Mouse (Mus musculus): ENCODE measurements around the gene Rdh19.
"Not testable (repeated sequence)": the region's sequence is repeated elsewhere in the genome, so short reads cannot be mapped to it uniquely, and the experiment has no call there.

The Rdh19 gene

DNA sequence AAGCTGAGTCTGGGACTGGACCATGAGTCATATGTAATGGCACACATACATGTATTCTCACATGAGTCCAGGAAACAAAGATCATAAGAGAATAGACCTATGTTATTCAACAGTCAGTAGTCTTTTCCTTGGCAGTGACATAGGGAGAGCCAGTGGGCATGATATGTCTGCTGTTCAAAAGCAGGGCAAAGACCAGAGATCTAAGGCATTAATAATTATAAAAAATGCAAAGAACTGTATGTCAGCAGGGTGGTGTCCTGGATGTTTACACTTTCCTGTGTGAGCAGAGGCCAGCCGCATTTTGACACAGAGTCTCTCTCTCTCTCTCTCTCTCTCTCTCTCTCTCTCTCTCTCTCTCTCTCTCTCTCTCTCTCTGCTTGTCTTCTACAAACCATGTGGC is at the start of gene Rdh19:
Gene Rdh19, plus strand, starts transcription at position 301 of the 400 bp plus-strand sequence.
- no peak for DNase-seq (ENCODE audit: low read depth in 2 of 2, low spot score in 2 of 2)

DNA sequence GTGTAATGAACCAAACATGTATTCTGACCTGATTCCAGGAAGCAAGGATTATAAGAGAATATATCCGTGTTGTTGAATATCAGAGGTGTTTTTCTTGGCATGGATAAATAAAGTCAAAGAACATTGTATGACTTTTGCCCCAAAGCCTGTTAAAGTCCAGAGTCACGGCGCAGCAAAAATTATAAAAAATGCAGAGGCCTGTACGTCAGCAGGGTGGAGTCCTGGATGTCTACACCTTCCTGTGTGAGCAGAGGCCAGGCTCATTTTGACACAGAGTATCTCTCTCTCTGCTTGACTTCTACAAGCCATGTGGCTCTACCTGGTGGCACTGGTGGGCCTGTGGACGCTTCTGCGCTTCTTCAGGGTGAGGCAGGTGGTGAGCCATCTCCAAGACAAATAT is 48.8 kb upstream of the Rdh19 start, which contains the start of gene Rdh16:
Gene Rdh16, plus strand, starts transcription at position 262 of the 400 bp plus-strand sequence.
- DNase-seq (ENCODE audit: low read depth in 2 of 2, low spot score in 2 of 2) = no peak

DNA sequence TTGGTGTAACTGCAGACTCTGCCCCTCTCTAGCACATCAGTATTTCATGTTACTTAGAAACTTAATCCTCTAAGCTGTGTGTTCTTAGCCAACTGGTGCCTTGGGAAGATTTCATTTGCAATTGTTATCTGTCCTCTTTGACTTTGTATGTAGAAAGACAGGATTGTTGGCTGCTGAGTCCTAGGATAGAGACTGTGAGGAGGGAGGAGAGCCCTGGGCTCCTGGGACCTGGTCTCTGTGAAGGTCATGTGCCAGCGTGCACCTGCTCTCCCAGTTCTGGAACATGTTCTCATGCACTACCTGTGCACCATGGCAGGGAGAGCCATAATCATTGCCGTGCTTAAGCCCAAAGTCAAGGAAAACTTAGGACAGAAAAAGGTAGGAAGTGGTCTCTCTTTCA is 48.1 kb upstream of the Rdh19 start:
- no peak for DNase-seq (ENCODE audit: low read depth in 2 of 2, low spot score in 2 of 2)

DNA sequence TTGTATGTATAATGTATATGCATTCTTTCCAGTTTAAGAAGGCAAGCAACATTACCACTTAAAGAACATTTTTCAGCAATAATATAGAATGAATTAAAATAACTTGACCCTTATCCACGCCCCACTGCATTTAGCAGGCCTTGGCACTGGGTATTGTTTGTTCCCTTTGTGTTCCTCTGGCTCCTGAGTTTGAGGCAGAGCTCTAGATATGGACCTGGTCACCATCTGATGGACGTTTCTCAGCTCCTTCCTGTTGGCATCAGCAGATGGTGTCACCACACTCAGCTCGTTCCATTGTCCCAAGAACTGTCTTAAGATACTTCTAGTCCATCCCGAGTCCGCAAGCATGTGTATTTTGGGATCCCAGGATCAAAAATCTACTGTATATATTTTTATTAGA is 47.5 kb upstream of the Rdh19 start:
- no peak for DNase-seq (ENCODE audit: low read depth in 2 of 2, low spot score in 2 of 2)

DNA sequence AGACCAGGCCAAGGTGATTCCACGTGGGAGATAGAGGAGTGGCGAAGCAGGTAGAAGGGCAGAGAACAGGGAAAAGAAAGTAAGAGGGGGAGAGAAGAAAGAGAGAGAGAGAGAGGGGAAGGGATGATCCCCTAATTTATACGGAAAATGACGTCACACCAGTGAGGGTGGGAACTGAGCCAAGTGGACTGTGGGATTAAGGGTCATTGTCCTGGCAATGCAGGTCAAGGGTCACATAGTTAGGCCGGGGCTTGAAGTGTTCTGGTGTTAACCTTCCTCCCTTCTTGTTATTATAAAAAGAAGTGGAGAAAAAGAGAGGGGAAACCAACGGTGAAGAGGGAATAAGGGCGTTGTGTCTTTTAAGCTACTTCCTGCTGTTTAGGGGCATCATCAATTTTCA is 45.3 kb upstream of the Rdh19 start:
- DNase-seq (ENCODE audit: low read depth in 2 of 2, low spot score in 2 of 2) = no peak

DNA sequence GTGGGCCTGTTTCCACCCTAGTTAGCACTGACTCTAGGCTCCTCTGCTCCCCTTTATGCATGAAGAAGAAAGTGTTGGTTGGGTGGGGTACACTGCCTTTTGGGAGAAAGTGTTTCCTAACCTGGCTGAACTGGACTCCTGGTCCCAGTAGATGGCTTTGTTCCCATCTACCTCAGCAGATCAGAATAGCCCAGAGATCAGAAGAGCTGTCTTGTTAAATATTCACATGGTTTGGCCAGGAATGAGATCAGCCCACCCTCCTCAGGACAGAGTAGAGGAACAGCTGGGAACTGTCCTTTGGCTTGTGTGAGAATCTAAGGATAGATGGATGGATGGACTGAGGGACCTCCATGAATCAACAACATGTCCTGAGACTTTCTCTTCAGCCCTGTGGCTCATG is 33.8 kb upstream of the Rdh19 start:
- DNase-seq (ENCODE audit: low read depth in 2 of 2, low spot score in 2 of 2) = no peak

DNA sequence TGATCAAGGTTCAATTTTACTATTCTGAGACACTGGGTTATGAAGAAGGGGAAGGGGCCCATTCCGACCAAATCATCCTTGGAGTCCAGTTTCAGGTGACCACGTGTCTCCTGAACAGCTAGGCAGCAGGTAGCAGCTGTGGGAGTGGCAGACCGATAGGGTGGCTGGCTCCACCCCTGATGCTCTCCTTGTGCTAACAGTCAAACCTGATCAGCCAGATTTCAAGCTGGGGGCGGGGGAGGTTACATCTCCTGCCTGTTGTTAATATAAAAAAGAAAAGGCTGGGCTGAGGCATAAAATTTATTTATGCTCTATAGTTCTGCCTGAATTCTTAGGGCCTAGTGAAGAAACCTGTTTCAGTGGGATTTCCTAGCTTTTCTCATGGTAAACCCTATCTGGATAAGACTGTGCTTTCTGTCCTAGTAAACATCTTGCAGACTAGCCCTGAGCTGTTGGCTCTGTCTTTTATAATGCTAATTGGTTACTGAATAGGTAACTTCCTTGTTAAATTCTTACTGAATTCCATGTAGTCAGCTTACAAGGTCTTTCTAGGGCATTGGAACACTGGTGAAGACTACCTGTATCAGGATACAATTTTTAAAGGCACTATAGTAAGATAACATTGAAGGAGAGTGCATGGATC is 32.3 kb upstream of the Rdh19 start:
- not testable (repeated sequence) for DNase-seq (ENCODE audit: low read depth in 2 of 2, low spot score in 2 of 2)

DNA sequence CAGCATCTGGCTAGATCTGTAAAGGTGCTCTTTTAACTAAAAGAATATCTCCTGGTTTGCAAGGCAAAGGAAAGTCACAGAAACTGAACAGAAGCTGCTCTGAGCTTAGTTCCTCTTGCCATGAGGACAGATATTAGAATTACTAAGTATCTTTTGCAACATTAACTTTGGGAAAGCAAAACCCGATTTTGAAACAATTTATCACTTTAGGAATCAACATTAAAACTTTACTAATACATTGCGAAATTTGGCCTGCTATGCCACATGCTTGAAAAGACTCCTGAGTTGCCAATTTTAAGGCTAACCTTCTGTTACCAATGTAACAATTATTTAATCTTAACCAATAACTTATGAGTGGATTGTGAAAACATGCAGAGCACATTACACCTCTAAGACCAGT is 27.9 kb upstream of the Rdh19 start:
- DNase-seq (ENCODE audit: low read depth in 2 of 2, low spot score in 2 of 2) = not testable (repeated sequence)

DNA sequence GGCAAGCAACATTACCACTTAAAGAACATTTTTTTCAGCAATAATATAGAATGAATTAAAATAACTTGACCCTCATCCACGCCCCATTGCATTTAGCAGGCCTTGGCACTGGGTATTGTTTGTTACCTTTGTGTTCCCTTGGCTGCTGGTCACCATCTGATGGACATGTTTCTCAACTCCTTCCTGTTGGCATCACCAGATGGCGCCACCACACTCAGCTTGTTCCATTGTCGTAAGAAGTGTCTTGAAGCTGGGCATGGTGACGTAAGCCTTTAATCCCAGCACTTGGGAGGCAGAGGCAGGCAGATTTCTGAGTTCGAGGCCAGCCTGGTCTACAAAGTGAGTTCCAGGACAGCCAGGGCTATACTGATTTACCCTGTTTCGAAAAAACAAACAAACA is 24.3 kb upstream of the Rdh19 start:
- no peak for DNase-seq (ENCODE audit: low read depth in 2 of 2, low spot score in 2 of 2)

DNA sequence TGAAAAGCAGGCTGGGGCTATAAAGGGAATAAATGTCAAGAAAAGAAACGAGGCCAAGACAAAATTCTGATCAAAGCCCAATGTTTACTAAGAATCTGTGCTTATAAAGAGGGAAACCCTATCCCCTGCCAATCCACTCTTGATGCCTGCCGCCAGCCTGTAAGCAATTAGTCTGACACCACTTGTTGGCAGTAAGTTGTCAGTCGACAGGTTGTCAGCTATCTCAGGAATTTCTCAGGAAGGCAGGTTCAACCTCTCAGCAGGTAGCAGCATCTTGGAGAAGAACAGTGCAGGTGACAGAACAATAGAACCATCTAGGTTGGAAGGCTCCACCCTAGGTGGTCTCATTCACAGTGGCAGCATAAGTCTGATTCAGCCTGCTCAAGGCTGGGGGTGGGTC is 20.6 kb upstream of the Rdh19 start:
- DNase-seq (ENCODE audit: low read depth in 2 of 2, low spot score in 2 of 2) = no peak

DNA sequence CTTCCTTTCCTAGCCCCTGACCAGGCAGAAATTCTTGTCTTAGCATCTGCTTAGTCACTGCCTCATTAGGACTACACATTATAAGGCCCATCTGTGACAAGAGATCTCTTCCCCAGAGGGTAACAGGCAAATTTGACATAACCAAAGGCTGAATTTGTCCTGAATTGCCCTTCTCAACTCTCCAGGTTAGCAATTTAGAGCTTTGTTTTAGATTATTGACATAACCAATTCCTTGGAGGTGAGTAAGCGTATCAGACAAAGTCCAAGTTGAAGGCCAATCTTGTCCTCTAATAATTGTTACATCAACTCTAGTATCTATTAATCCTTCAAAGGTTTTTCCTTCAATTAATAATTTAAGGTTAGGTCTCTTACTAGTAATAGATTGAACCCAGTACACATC is 15.5 kb upstream of the Rdh19 start:
- not testable (repeated sequence) for DNase-seq (ENCODE audit: low read depth in 2 of 2, low spot score in 2 of 2)

DNA sequence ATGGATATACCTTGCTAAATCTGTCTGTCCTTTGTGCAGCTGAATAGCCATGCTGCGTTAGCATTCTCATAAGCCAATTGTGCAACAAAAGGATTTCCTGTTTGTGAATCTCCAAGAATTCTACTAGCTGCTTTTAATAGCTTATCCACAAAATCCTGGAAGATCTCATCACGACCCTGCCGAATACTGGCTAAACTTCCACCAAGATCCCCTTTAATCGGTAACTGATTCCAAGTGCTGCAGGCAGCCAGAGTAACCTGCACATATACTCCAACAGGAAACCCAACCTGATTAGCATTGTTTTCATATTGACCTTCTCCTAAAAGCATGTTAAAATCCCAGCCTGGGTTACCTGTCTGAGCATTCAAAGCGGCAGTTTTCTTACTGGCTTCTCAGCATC is 14.4 kb upstream of the Rdh19 start:
- DNase-seq (ENCODE audit: low read depth in 2 of 2, low spot score in 2 of 2) = no peak

DNA sequence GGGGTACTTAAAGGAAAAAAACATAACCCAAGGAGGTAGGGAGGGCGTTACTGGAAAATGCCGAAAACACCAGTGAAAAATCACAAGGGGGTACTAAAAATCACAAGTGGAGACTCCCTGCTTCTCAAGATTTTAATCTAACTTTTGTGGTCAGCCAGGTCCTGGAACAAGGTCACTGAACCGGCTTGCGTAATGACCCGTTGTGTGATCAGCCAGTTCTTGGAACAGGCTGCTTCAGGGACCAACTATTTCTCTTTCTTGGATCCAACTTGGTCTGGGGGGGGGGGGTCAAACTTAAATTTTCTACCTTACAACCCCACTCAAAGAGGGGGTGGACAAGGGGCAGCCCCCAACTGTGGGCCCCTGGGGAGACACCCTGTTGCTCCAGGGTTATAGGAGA is 11.9 kb upstream of the Rdh19 start:
- DNase-seq (ENCODE audit: low read depth in 2 of 2, low spot score in 2 of 2) = not testable (repeated sequence)

DNA sequence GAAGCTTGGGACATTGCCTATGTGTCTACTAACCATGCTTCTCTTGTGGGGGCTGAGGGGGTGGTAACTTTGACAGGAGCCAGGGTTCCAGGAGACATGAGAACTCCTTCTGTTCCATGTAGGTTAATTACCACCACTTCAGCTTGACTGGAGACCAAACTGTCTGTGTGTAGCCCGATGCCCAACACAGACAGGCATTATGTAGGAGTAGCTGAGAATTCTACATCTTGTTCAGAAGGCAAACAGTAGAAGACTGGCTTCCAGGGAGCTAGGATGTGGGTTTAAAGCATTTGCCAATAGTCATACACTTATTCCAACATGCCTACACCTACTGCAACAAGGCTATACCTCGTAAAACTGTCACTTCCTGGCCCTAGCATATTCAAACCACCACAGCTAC is 11.2 kb upstream of the Rdh19 start:
- no peak for DNase-seq (ENCODE audit: low read depth in 2 of 2, low spot score in 2 of 2)

DNA sequence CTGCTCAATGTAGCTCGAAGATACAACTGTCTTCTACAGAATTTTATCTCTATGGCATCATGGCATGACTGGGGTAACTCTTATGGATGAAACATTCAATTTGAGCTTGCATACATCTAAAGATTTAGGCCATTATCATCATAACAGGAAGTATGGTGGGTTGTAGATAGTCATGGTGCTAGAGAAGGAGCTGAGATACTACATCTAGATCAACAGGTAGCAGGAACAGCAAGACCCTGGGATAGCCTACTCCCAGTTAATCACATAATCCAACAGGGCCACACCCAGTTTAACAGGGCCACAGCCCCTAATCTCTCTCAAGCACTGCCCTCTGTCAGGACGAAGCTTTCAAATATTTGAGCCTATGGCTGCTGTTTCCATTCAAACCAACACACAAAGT is 9.0 kb upstream of the Rdh19 start:
- DNase-seq (ENCODE audit: low read depth in 2 of 2, low spot score in 2 of 2) = no peak

DNA sequence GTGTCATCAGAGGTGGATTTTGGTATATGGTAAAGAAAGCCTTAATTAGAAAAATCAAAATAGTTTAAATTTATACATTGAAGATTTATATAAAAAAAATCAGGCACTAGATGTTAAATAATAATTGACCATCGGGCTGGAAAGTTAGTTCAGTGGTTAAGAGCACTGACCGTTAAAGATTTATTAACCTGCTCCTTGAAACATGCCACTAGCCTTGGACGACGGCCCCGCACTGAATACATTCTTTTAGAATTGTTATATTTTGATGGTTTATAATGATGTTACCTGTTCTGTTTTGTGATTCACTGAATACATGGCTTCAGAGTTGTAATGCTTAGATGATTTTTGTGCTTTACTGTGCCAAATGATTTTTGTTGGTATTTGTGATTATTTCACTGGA is 3.8 kb upstream of the Rdh19 start:
- DNase-seq (ENCODE audit: low read depth in 2 of 2, low spot score in 2 of 2) = not testable (repeated sequence)

DNA sequence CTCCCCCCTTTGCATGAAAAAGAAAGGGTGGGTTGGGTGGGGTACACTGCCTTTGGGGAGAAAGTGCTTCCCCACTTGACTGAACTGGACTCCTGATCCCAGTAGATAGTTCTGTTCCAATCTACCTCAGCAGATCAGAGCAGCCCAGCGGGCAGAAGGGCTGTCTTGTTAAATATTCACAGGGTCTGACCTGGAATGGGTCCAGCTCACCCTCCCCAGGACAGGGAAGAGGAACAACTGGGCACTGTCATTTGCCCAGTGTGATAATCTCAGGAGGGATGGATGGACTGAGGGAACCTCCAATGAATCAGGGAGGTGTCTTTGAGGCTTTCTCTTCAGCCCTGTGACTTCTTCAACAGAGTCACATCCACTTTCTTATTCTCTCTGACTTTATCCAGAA is 1.6 kb upstream of the Rdh19 start:
- no peak for DNase-seq (ENCODE audit: low read depth in 2 of 2, low spot score in 2 of 2)

DNA sequence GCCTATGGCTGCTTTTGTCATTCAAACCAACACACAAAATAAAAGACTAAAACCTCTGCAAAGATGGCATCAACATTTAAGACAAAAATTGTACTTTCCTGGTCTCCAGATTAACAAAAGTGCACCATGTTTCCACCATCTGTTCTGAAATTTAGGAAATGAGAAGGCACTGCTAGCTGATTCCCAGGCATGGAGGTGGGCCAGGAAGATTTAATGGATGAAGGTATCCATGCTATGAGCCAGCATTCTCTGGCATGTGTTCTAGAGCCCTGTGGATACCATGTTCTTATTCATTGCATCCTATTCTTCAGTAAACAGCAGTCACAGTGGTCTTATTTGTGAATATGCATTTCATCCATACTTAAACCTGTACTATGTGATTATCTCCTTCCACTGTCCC is 6.6 kb downstream of the Rdh19 start:
- DNase-seq (ENCODE audit: low read depth in 2 of 2, low spot score in 2 of 2) = no peak

DNA sequence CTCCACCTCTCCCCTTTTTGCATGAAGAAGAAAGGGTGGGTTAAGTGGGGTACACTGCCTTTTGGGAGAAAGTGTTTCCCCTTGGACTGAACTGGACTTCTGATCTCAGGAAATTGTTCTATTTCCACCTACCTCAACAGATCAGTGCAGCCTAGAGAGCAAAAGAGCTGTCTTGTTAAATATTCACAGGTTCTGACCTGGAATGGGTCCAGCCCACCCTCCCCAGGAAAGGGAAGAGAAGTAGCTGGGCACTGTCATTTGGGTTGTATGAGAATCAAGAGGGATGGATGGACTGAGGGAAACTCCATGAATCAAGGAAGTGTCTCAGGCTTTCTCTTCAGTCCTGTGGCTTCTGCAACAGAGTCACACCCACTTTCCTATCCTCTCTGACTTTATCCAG is 15.2 kb downstream of the Rdh19 start:
- DNase-seq (ENCODE audit: low read depth in 2 of 2, low spot score in 2 of 2) = no peak

DNA sequence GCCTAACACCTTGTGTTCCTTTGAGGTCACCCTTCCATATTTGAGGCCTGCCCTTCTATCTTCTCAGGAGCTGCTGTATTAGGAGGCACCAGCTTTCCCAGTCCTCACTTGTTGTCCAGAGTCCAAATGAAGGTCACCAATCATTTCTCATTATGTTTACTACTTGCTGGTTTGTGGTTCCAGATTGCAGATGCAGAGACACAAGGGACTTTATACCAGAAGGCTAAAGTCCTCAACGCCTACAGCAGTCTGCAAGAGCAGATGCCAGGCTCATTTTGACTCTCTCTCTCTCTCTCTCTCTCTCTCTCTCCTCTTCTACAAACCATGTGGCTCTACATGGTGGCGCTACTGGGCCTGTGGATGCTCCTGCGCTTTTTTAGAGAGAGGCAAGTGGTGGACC is 16.5 kb downstream of the Rdh19 start, which contains the start of gene Rdh16f2:
Gene Rdh16f2, plus strand, starts transcription at position 243 of the 400 bp plus-strand sequence.
- DNase-seq (ENCODE audit: low read depth in 2 of 2, low spot score in 2 of 2) = no peak

DNA sequence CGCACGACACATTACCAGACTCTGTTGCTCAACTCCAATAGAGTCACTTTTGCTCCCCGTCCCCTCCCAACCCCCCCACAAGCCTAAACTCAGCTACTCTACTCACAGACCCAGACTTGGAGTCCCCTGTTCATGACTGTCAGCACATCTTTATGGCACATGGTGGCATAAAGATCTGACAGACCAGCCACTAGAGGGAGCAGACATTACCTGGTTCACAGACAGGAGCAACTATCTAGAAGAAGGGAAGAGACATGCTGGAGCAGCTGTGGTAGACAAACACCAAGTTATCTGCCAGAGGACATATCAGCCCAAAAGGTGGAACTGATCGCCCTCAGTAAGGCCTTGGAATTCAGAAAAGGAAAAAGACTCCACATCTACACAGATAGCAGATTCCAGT is 22.8 kb downstream of the Rdh19 start:
- no peak for DNase-seq (ENCODE audit: low read depth in 2 of 2, low spot score in 2 of 2)

DNA sequence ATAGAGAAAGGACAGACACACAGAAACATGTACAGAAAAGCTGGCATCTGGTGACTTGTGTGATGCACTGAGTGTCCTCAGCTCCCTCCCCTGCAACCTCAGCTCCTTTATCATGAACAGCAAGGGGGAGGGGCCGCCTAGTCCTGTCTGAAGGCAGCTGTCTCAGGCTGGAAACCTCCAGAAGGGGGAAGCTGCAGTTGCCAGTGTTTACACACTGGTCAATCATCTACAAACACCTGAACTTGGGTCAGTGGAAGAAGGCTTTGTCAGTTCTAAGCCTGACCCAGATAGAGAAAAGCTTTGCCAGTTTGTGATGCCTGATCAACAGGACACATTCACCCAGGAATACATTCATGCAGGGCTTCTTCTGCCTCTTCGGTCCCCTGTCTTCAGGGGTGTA is 28.0 kb downstream of the Rdh19 start:
- DNase-seq (ENCODE audit: low read depth in 2 of 2, low spot score in 2 of 2) = no peak

DNA sequence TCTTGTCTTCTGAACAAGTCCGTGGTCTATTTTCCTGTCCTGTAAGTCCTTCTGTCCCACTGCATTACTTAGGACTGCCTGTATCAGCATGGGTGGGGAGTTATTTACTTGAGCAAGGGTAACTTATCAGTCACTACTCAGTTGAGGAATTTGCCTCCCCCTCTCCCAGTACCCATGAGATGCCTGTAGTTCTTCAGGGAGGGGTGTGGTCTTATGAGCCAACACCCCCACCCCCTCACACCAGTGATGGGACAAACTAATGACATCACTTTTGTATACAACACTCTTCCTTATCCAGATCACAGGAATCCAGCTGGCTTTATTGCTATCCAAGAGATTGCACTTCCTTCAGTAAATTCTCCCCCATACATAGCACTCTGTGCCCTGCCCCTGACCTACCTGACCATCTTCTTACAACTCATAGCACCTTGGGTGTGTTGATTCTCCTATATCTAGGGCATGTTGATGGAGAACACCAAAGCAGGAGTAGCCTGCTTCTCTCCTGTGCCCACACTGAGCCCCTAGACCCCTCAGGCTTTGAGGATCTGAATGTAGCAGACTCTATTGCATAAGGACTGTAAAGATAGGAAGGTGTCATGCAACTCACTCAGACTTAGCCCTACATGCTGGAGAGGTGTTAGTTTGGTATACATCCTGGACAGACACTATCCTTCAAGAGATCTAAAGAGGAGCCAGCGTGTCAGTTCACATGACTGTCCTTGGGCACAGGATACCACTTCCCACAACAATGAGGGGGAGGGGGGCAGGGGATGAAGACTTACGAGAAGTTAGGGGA is 28.7 kb downstream of the Rdh19 start:
- no peak for DNase-seq (ENCODE audit: low read depth in 2 of 2, low spot score in 2 of 2)

Data from CD8-positive naive resting alpha-beta T cell, adult 2 months (primary cell).